Mouse (Mus musculus): ENCODE data around the gene Fcrlb. TPM values are rescaled to one million over a fixed set of nuclear protein-coding genes. Genes with fewer than 3 reads are reported as not detected.
"Not testable (repeated sequence)": the region's sequence is repeated elsewhere in the genome, so short reads cannot be mapped to it uniquely, and the experiment has no call there.

The Fcrlb gene
- not detected for total RNA-seq (2021)
- polyA plus RNA-seq (2012; rRNA removed), result 0.54 and 0.76 TPM in 2 replicates
- long read RNA-seq, result 0 reads

- DNase-seq, result no peak
Measured at GRCm38 (mm10) chr1:170912891-170913615, at the start of gene Fcrlb. Fcrlb (minus strand) TSS chr1:170912941.

- DNase-seq, result peak; percentile 69
Measured at GRCm38 (mm10) chr1:170962301-170962700, 49.6 kb upstream of the Fcrlb start.

GRCm38 (mm10) chr1:170961101-170961500, 48.4 kb upstream of the Fcrlb start:
- DNase-seq, result no peak

- no peak for DNase-seq
Measured at GRCm38 (mm10) chr1:170959791-170960190, 47.0 kb upstream of the Fcrlb start.

- DNase-seq, result no peak
Measured at GRCm38 (mm10) chr1:170958225-170958624, 45.5 kb upstream of the Fcrlb start.

GRCm38 (mm10) chr1:170953192-170953591, 40.5 kb upstream of the Fcrlb start:
- no peak for DNase-seq

- no peak for DNase-seq
Measured at GRCm38 (mm10) chr1:170950772-170951171, 38.0 kb upstream of the Fcrlb start.

GRCm38 (mm10) chr1:170944908-170945307, 32.2 kb upstream of the Fcrlb start:
- not testable (repeated sequence) for DNase-seq

GRCm38 (mm10) chr1:170944151-170944550, 31.4 kb upstream of the Fcrlb start:
- DNase-seq, result not testable (repeated sequence)

- DNase-seq, result peak; percentile 14
Measured at GRCm38 (mm10) chr1:170939255-170939654, 26.5 kb upstream of the Fcrlb start.

- DNase-seq, result no peak
Measured at GRCm38 (mm10) chr1:170934383-170934782, 21.6 kb upstream of the Fcrlb start.

- no peak for DNase-seq
Measured at GRCm38 (mm10) chr1:170933940-170934339, 21.2 kb upstream of the Fcrlb start.

- no peak for DNase-seq
Measured at GRCm38 (mm10) chr1:170933386-170933920, 20.7 kb upstream of the Fcrlb start.

GRCm38 (mm10) chr1:170932043-170932442, 19.3 kb upstream of the Fcrlb start:
- DNase-seq, result no peak

- DNase-seq, result no peak
Measured at GRCm38 (mm10) chr1:170929245-170929644, 16.5 kb upstream of the Fcrlb start.

GRCm38 (mm10) chr1:170928467-170928866, 15.7 kb upstream of the Fcrlb start:
- DNase-seq, result no peak

- DNase-seq, result no peak
Measured at GRCm38 (mm10) chr1:170927378-170927777, 14.6 kb upstream of the Fcrlb start, which contains the start of gene Fcrla. Fcrla (minus strand) TSS chr1:170927583.

- peak; percentile 20 for DNase-seq
Measured at GRCm38 (mm10) chr1:170926941-170927340, 14.2 kb upstream of the Fcrlb start.

- no peak for DNase-seq
Measured at GRCm38 (mm10) chr1:170924485-170924884, 11.7 kb upstream of the Fcrlb start.

GRCm38 (mm10) chr1:170919308-170919707, 6.6 kb upstream of the Fcrlb start:
- DNase-seq, result no peak

- no peak for DNase-seq
Measured at GRCm38 (mm10) chr1:170915657-170916056, 2.9 kb upstream of the Fcrlb start.

- DNase-seq, result peak; percentile 56
Measured at GRCm38 (mm10) chr1:170911907-170912660, 657 bp downstream of the Fcrlb start.

- DNase-seq, result no peak
Measured at GRCm38 (mm10) chr1:170908341-170908740, 4.4 kb downstream of the Fcrlb start.
